Mouse (Mus musculus): ENCODE measurements around the gene Arih1. TPM values are rescaled to one million over a fixed set of nuclear protein-coding genes. Genes with fewer than 3 reads are reported as not detected.

Arih1 gene
- total RNA-seq, 2 experiments from 2014 or later, result 107 TPM

DNA sequence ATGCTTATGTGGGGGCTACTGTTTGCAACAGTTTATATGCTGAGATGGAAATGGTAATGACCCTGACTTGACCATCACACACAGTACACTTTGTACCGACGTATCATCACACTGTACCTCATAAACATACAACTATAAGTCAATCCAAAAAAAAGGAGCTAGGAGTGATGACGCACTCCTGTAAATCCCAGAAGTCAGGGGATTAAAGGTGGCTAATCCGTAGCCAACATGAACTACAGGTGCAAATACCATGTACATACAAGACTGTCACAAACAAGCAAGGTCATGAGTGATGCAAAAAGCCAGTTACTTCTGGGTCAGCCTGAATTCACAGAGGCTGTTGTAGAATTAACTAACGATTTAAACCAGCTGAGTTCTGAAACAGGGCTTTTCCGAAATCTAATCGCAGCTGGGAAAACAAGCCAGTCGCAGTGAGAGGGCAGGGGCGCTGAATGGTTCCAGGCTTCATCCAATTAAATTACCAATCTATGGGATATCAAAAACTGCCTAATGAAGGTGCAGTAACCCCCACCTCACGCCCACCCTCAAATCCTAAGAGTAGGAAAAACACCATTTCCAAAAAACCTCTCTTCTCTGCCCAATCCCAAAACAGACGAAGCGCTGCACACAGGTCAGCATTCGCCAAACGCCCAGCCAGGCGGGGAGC is 133.7 kb downstream of the Arih1 start:
- intact Hi-C loops (cut with DNase I), result no loop called here
- no peak for DNase-seq (ENCODE audit: extremely low spot score in 1 of 2, low spot score in 2 of 2)

DNA sequence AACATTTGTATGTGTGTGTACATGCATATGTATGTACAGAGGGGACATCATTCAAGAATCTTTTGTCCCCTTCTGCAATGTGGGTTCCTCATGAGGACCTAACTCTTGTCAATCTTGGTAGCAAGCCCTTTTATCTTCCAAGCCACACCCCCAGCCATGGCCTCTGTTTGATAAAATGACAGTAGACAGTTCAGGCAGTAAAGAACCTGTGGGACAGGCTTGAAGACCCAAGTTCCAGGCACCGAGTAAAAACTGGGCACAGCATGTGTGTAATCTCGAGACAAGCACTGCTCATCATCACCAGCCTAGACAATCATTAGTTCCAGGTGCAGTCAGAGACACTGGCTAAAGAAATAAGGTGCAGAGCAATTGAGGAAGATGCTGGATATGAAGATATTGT is 140.2 kb downstream of the Arih1 start:
- intact Hi-C loops (cut with DNase I), result loop anchor here (10.0 kb wide), 1 partner anchor 219 kb away; no protein-coding TSS in a partner anchor
- no peak for DNase-seq (ENCODE audit: extremely low spot score in 1 of 2, low spot score in 2 of 2)

DNA sequence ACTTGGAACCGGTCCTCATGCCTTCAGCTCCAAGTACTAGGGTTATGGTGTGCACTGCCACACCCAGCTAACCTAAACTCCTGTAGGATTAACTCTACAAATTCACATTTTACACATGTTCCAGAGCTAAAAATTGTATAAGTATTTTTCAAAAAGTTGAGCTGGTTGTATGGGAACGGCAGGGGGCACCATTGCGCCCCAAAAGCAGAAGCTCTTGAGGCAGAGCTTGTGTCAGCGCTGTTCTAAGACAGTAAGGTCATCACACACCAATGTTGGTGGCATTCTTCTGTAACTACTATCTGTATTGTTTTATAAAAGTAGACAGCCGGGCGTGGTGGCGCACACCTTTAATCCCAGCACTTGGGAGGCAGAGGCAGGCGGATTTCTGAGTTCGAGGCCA is 146.4 kb downstream of the Arih1 start:
- DNase-seq (ENCODE audit: extremely low spot score in 1 of 2, low spot score in 2 of 2), result no peak
- intact Hi-C loops (cut with DNase I), result loop anchor here (10.0 kb wide), 1 partner anchor 225 kb away; no protein-coding TSS in a partner anchor

DNA sequence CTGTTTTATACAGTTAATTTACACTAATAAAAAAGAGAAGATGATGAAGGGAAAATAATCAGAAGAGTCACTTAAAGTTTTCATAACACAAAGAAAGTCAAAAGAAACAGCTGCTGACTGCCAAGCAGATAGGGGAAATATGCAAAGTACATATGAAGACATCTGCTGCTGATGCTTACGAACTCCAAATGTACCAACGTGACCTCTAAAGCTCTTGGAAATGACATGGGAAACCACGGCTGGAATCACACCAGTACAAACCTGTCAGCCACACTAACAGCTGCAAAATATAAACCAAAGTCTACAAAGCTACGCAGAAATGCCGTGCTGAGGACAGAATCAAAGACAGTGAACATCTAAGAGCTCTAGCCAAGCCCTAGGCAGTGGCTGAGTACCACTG is 147.3 kb downstream of the Arih1 start:
- intact Hi-C loops (cut with DNase I), result no loop called here
- no peak for DNase-seq (ENCODE audit: extremely low spot score in 1 of 2, low spot score in 2 of 2)

DNA sequence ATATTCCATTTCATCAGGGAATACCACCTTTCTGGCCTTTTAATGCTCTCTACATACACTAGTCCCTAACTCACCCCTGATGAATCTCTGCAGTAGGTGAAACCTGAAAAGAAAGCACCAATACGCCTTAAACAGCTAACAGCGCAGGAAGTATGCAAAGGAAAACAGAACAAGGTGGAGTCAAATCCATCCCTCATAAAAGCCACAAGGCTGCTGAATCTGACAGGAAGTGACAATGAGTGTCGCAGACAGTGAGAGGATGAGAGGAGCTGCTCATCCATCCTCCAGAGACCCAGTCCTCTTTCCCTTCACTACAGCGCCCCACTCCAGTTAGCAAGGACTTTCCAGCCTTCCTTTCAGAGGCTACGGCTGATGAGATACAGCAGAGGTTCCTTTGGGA is 148.0 kb downstream of the Arih1 start:
- DNase-seq (ENCODE audit: extremely low spot score in 1 of 2, low spot score in 2 of 2), result no peak
- intact Hi-C loops (cut with DNase I), result no loop called here

Other genes starting within 250 kb of the Arih1 start
- gene Adpgk, start 195.1 kb downstream of the Arih1 start, total RNA-seq (2021), result 10 to 100 TPM; 16.7 to 18.5 TPM
- 10 to 100 TPM; 38.5 to 39.5 TPM for gene Bbs4, start 133.1 kb downstream of the Arih1 start, total RNA-seq (2021)
- gene Hexa, start 52.9 kb upstream of the Arih1 start, total RNA-seq (2021), result 10 to 100 TPM; 33.4 to 34.2 TPM
- 1 to 10 TPM; 2.7 to 3.6 TPM for gene Tmem202, start 53.2 kb upstream of the Arih1 start, total RNA-seq (2021)
- 10 to 100 TPM; 37.5 to 40.1 TPM for gene Celf6, start 91.3 kb upstream of the Arih1 start, total RNA-seq (2021)
- 100 to 1,000 TPM; 210 to 217 TPM for gene Parp6, start 130.7 kb upstream of the Arih1 start, total RNA-seq (2021)
- gene Pkm, start 169.8 kb upstream of the Arih1 start, total RNA-seq (2021), result 100 to 1,000 TPM; 687 to 749 TPM
- 10 to 100 TPM; 13.3 to 14.6 TPM for gene Gramd2, start 193.5 kb upstream of the Arih1 start, total RNA-seq (2021)